Mouse (Mus musculus) central nervous system, embryonic 18 days (tissue): ENCODE results near the gene Sipa1. TPM values are rescaled to one million over a fixed set of nuclear protein-coding genes. Genes with fewer than 3 reads are reported as not detected.

Source experiments
- polyA plus RNA-seq: library from polyadenylated mRNA; depleted of rRNA; stranded (reverse); fragments of >200 nt; gene quantifications from 2 replicates; pipeline ENCODE4 v1.2.3, GENCODE M21; 2012; rRNA removed

The Sipa1 gene
- polyA plus RNA-seq = 26.9 and 30.9 TPM in 2 replicates

GRCm38 (mm10) chr19:5662981-5663913 is at the start of gene Sipa1:
TSS of gene Sipa1 (minus strand) at chr19:5663707.

DNA sequence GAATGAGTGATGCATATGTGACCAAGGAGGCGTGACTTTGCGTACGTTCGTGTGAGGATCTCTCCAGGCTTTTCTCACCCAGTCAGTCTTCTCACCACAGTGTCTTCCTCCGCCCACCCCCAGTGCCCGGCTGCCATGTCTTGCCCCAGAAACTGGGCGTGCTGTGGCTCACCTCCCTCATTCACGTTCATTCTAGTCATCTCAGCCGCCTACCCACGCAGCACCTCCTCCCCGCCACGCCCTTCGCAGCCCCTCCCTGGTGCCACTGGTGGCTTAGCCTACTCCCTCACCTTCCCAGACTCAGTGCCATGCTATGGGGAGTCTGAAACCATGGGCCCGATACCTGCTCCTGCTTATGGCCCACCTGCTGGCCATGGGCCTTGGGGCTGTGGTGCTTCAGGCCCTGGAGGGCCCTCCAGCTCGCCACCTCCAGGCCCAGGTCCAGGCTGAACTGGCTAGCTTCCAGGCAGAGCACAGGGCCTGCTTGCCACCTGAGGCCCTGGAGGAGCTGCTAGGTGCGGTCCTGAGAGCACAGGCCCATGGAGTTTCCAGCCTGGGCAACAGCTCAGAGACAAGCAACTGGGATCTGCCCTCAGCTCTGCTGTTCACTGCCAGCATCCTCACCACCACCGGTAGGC is 40.8 kb upstream of the Sipa1 start, which contains the start of gene Kcnk7:
Gene Kcnk7, plus strand, starts transcription at position 205 of the 638 bp plus-strand sequence.

GRCm38 (mm10) chr19:5688200-5689087 is 24.9 kb upstream of the Sipa1 start, which contains the start of the genes Map3k11 and Pcnx3:
TSS of gene Map3k11 (plus strand) at chr19:5688742.
TSS of gene Pcnx3 (minus strand) at chr19:5688908.

DNA sequence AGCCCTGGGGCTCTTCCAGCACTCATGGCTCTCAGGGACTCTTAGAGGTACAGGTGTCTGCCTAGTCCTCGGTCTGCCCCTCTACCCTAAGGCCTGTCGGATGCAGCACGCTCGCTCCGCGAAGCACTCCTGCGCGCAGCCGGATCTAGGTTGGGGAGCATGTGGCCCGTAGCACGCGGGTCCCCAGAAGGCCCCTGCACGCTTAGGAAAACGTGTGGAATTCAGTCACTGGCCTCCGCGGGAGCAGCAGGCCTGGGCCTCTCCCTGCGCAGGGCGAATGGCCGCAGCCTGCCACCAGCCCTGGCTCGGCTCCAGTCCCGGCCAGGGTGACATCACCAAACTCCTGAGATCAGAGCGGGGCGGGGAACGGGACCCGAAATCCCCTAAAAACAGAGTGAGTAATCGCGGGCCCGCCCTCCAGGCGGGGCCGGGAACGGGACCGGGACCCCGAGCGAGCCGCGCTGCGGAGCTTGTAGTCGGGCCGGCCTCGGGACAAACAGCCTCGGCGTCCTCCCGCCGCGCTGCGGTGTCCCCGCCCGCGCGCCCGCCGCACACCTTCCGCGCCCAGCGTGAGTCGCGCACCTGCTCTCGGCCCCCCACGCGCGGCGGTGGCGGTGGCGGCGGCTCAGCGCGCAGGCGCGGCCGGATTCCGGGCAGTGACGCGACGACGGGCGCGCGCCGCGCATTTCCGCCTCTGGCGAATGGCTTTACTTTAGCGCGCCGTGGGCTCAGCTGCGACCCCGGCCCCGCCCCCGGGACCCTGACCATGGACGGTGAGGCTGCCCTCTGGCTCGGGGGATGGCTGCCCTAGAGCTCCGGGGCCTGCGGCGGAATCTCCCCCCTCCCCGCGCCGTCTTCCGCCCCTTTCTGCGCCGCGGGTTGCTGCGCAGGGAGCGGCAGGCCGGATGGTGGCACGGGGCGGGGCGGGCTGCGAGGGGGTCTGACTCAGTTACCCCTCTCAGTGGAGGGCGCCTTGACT is 26.1 kb downstream of the Sipa1 start, which contains the start of gene Rela:
Gene Rela, plus strand, starts transcription at position 415 of the 979 bp plus-strand sequence.

GRCm38 (mm10) chr19:5609547-5610404 is 53.7 kb downstream of the Sipa1 start, which contains the start of gene Kat5:
TSS of gene Kat5 (minus strand) at chr19:5610237.

DNA sequence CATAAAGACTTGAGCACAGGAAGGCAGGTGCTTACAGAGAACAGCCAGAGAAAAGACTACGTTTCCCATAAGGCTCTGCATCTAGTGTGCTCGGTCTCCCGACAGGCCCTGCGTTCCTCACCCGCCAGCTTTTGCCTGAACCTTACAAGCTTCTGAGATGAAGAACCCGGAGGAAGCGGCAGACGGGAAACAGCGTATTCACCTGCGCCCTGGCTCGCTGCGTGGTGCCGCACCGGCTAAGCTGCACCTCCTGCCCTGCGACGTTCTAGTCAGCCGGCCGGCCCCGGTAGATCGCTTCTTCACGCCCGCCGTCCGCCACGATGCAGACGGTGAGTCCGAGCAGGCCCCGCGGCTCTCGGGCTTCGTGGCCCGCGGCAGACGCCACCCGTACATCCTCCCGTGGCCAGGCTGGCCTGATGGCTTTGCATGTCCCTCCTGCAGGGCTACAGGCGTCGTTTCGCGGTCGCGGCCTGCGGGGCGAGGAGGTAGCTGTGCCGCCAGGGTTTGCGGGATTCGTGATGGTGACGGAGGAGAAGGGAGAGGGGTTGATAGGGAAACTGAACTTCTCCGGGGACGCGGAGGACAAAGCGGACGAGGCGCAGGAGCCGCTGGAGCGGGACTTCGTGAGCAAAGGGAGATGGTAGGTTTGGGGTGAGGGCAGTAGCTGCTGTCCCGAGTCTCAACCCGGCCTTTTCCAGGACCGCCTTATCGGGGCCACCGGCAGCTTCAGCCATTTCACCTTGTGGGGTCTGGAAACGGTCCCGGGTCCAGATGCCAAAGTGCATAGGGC is 61.6 kb downstream of the Sipa1 start, which contains the start of gene Rnaseh2c:
Gene Rnaseh2c, plus strand, starts transcription at position 122 of the 790 bp plus-strand sequence.

Other genes with a start within 250 kb of the Sipa1 start
- gene Drap1, start 238.7 kb downstream of the Sipa1 start, polyA plus RNA-seq = 280 and 282 TPM in 2 replicates
- 73.3 and 80.7 TPM in 2 replicates for gene AI837181, start 238.6 kb downstream of the Sipa1 start, polyA plus RNA-seq
- gene Fosl1, start 216.2 kb downstream of the Sipa1 start, polyA plus RNA-seq = 0.04 and 0.43 TPM in 2 replicates
- 13.9 and 14.0 TPM in 2 replicates for gene Ccdc85b, start 205.8 kb downstream of the Sipa1 start, polyA plus RNA-seq
- gene Fibp, start 203.1 kb downstream of the Sipa1 start, polyA plus RNA-seq = 180 and 186 TPM in 2 replicates
- 1.4 and 2.1 TPM in 2 replicates for gene Ctsw, start 195.2 kb downstream of the Sipa1 start, polyA plus RNA-seq
- gene Efemp2, start 189.8 kb downstream of the Sipa1 start, polyA plus RNA-seq = 44.4 and 44.9 TPM in 2 replicates
- gene Mus81, start 175.3 kb downstream of the Sipa1 start, polyA plus RNA-seq = 58.1 and 60.9 TPM in 2 replicates
- gene Cfl1, start 173.3 kb downstream of the Sipa1 start, polyA plus RNA-seq = 1,742 and 1,884 TPM in 2 replicates
- gene 1700020D05Rik, start 159.9 kb downstream of the Sipa1 start, polyA plus RNA-seq = 3.7 and 4.2 TPM in 2 replicates
- 123 and 125 TPM in 2 replicates for gene Snx32, start 153.2 kb downstream of the Sipa1 start, polyA plus RNA-seq
- 0.08 and 0.28 TPM in 2 replicates for gene Ovol1, start 103.1 kb downstream of the Sipa1 start, polyA plus RNA-seq
- 2.4 and 3.0 TPM in 2 replicates for gene Ap5b1, start 95.7 kb downstream of the Sipa1 start, polyA plus RNA-seq
- 56.0 and 58.7 TPM in 2 replicates for gene Rnaseh2c, start 61.8 kb downstream of the Sipa1 start, polyA plus RNA-seq
- gene Kat5, start 53.5 kb downstream of the Sipa1 start, polyA plus RNA-seq = 152 and 153 TPM in 2 replicates
- 31.6 and 36.0 TPM in 2 replicates for gene Rela, start 26.2 kb downstream of the Sipa1 start, polyA plus RNA-seq
- 14.0 and 14.2 TPM in 2 replicates for gene Map3k11, start 25.0 kb upstream of the Sipa1 start, polyA plus RNA-seq
- gene Pcnx3, start 25.2 kb upstream of the Sipa1 start, polyA plus RNA-seq = 65.0 and 76.6 TPM in 2 replicates
- gene Kcnk7, start 40.7 kb upstream of the Sipa1 start, polyA plus RNA-seq = 0.09 TPM in 1 of 2 replicates, not detected in the other
- gene Ehbp1l1, start 62.6 kb upstream of the Sipa1 start, polyA plus RNA-seq = 34.9 and 37.4 TPM in 2 replicates
- gene Fam89b, start 65.9 kb upstream of the Sipa1 start, polyA plus RNA-seq = 177 and 188 TPM in 2 replicates
- gene Ltbp3, start 77.2 kb upstream of the Sipa1 start, polyA plus RNA-seq = 33.3 and 45.8 TPM in 2 replicates
- 134 and 139 TPM in 2 replicates for gene Scyl1, start 107.7 kb upstream of the Sipa1 start, polyA plus RNA-seq
- 11.8 and 12.2 TPM in 2 replicates for gene Frmd8, start 211.6 kb upstream of the Sipa1 start, polyA plus RNA-seq
- 3.2 TPM in 2 replicates for gene Slc25a45, start 214.1 kb upstream of the Sipa1 start, polyA plus RNA-seq
- 12.6 and 14.4 TPM in 2 replicates for gene Tigd3, start 230.4 kb upstream of the Sipa1 start, polyA plus RNA-seq
- 147 and 151 TPM in 2 replicates for gene Dpf2, start 249.3 kb upstream of the Sipa1 start, polyA plus RNA-seq